Mouse (Mus musculus): ENCODE measurements around the gene Wdr66. TPM values are rescaled to one million over a fixed set of nuclear protein-coding genes. Genes with fewer than 3 reads are reported as not detected.

The Wdr66 gene
- polyA plus RNA-seq, 1 experiment = 4.1 TPM

GRCm38 (mm10) chr5:123270917-123271316 is 19.0 kb downstream of the Wdr66 start:
- DNase-seq (ENCODE audit: low spot score) = no peak

- no peak for DNase-seq (ENCODE audit: low spot score)
Measured at GRCm38 (mm10) chr5:123272927-123273326, 21.0 kb downstream of the Wdr66 start.

GRCm38 (mm10) chr5:123276636-123277341 is 24.9 kb downstream of the Wdr66 start:
- no peak for DNase-seq (ENCODE audit: low spot score)

- DNase-seq (ENCODE audit: low spot score) = no peak
Measured at GRCm38 (mm10) chr5:123277342-123277701, 25.4 kb downstream of the Wdr66 start.

GRCm38 (mm10) chr5:123277704-123278103 is 25.8 kb downstream of the Wdr66 start:
- DNase-seq (ENCODE audit: low spot score) = no peak

- DNase-seq (ENCODE audit: low spot score) = no peak
Measured at GRCm38 (mm10) chr5:123279248-123279647, 27.3 kb downstream of the Wdr66 start.

- no peak for DNase-seq (ENCODE audit: low spot score)
Measured at GRCm38 (mm10) chr5:123281336-123282136, 29.6 kb downstream of the Wdr66 start.

- no peak for DNase-seq (ENCODE audit: low spot score)
Measured at GRCm38 (mm10) chr5:123285174-123285573, 33.3 kb downstream of the Wdr66 start.

GRCm38 (mm10) chr5:123288079-123288478 is 36.2 kb downstream of the Wdr66 start:
- DNase-seq (ENCODE audit: low spot score) = no peak

- no peak for DNase-seq (ENCODE audit: low spot score)
Measured at GRCm38 (mm10) chr5:123294653-123295052, 42.8 kb downstream of the Wdr66 start.

- DNase-seq (ENCODE audit: low spot score) = no peak
Measured at GRCm38 (mm10) chr5:123296224-123296806, 44.4 kb downstream of the Wdr66 start.

GRCm38 (mm10) chr5:123296972-123297754 is 45.3 kb downstream of the Wdr66 start:
- no peak for DNase-seq (ENCODE audit: low spot score)

GRCm38 (mm10) chr5:123297830-123298229 is 45.9 kb downstream of the Wdr66 start:
- DNase-seq (ENCODE audit: low spot score) = no peak

- no peak for DNase-seq (ENCODE audit: low spot score)
Measured at GRCm38 (mm10) chr5:123298526-123298925, 46.6 kb downstream of the Wdr66 start.

GRCm38 (mm10) chr5:123300496-123301034 is 48.7 kb downstream of the Wdr66 start:
- no peak for DNase-seq (ENCODE audit: low spot score)

GRCm38 (mm10) chr5:123301780-123302521 is 50.0 kb downstream of the Wdr66 start:
- DNase-seq (ENCODE audit: low spot score) = no peak

- DNase-seq (ENCODE audit: low spot score) = no peak
Measured at GRCm38 (mm10) chr5:123307630-123308282, 55.9 kb downstream of the Wdr66 start.

GRCm38 (mm10) chr5:123309816-123310215 is 57.9 kb downstream of the Wdr66 start:
- DNase-seq (ENCODE audit: low spot score) = no peak

- DNase-seq (ENCODE audit: low spot score) = no peak
Measured at GRCm38 (mm10) chr5:123310221-123310620, 58.3 kb downstream of the Wdr66 start.

GRCm38 (mm10) chr5:123313058-123313630 is 61.2 kb downstream of the Wdr66 start:
- no peak for DNase-seq (ENCODE audit: low spot score)
